Mouse (Mus musculus) gastrocnemius, postnatal 14 days (tissue): ENCODE data around the gene Vmn2r35. TPM values are rescaled to one million over a fixed set of nuclear protein-coding genes. Genes with fewer than 3 reads are reported as not detected.
"Not testable (repeated sequence)": the region's sequence is repeated elsewhere in the genome, so short reads cannot be mapped to it uniquely, and the experiment has no call there.

Source experiments
- DNase-seq: peaks from one replicate; pipeline ENCODE4 v3.0.0; 2021; ENCODE audit warnings: mixed read lengths
- intact Hi-C: fragments of 180-260 bp; cut with DNase I; formaldehyde crosslinking; loops from one replicate; pipeline ENCODE4 v1.15.1; 2025; ENCODE audit warnings: low total_unique reads
- long read RNA-seq, 2 experiments: library from polyadenylated mRNA; stranded (forward); transcript quantifications; one replicate each; pipeline ENCODE4 v2.0.0; 2021
- total RNA-seq, 2 experiments: library from RNA; stranded (reverse); gene quantifications; 2 replicates each; pipeline ENCODE4 v1.2.3; 2021

Vmn2r35 gene
- total RNA-seq, result not detected
- long read RNA-seq, experiment 1, result 0 reads
- long read RNA-seq, experiment 2, result 0 reads

- DNase-seq, intact Hi-C loops: not testable (repeated sequence)
These were observed at the start of gene Vmn2r35 for GRCm38 (mm10) chr7:7819767-7820166. TSS of gene Vmn2r35 (minus strand) at chr7:7819867.

DNA sequence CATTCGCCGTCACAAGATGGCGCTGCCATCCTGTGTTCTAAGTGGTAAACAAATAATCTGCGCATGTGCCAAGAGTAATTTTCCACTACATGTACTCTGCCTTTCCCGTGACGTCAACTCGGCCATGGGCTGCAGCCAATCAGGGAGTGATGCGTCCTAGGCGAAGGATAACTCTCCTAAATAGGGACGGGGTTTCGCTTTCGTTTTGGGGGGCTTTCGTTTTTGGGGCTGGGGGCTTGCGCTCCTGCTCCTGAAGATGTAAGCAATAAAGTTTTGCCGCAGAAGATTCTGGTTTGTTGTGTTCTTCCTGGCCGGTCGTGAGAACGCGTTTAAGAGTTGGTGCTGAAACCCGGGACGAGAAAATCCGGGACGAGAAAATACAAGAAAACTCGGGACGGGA is 25.5 kb downstream of the Vmn2r35 start:
- DNase-seq, intact Hi-C loops: not testable (repeated sequence)

Other genes starting within 250 kb of the Vmn2r35 start
- not detected for gene Vmn2r34, start 130.4 kb downstream of the Vmn2r35 start, total RNA-seq
- gene Vmn2r36, start 82.6 kb upstream of the Vmn2r35 start, total RNA-seq, result not detected